Mouse (Mus musculus) activated CD4-positive, CD25-positive, alpha-beta regulatory T cell (primary cell): Measurements from ENCODE around the gene Sp2. TPM values are rescaled to one million over a fixed set of nuclear protein-coding genes. Genes with fewer than 3 reads are reported as not detected.

ENCODE experiments used
- polyA plus RNA-seq, 2 experiments: library from polyadenylated mRNA; unstranded; fragments of 100-300 nt; shearing (Covaris generic); gene quantifications; one replicate each; pipeline ENCODE4 v1.2.1; 2017

The Sp2 gene
- 10 to 100 TPM; 49.0 to 58.2 TPM for polyA plus RNA-seq

DNA sequence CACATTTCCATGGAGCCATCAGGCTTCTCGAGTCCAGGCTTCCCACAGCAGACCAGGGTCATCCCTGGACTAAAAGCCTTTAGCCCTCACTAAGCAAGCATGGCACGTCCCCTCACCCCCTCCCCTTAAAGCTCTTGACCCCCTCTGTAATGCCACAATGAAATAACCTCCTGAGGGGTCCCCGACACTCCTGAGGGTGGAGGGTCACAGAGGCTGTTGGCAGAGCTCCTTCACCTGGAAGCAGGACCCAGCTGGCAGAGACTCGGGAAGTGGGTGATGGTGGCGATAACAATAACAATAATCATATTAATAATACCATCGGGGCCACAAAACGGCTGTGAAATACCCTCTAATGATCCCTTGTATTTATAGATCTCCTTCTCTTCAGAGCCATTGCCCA is at the start of gene Sp2:
Gene Sp2, minus strand, starts transcription at position 101 of the 400 bp plus-strand sequence.

DNA sequence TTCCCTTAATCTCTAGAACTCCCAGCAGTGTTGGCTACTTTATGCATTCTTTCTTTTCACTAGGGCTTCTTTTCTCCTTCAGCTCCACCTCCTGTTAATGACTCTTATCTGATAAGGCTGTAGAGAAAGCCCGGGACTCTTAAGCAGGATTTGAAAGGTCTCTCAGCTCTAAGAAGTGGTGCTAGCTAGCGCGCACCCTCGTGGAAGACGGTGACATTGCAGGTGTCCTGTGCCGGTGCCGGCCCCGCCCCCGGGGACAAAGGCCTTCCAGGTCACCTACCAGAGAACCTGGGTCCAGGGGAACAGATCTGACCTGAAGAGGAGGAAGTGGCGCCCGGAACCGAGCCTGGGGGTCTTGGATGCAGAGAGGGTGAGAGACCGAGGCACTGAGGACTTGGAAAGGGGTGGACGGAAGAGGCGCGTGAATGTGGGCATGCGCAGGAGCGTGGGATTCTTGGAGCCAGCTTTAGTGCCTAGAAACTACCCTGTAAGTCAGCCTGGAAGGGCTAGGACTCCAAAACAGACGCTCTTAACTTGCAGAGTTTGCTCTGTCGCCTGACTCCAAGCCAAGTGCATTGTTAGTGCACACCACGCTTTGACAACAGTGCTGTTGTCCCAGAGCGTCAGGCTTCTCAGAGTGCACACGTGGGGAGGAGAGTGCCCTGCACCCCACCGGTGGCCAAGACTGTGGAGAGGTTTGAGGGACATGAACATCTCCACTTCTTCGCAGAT is 47.1 kb upstream of the Sp2 start, which contains the start of gene Scrn2:
Gene Scrn2, plus strand, starts transcription at position 253 of the 732 bp plus-strand sequence.

DNA sequence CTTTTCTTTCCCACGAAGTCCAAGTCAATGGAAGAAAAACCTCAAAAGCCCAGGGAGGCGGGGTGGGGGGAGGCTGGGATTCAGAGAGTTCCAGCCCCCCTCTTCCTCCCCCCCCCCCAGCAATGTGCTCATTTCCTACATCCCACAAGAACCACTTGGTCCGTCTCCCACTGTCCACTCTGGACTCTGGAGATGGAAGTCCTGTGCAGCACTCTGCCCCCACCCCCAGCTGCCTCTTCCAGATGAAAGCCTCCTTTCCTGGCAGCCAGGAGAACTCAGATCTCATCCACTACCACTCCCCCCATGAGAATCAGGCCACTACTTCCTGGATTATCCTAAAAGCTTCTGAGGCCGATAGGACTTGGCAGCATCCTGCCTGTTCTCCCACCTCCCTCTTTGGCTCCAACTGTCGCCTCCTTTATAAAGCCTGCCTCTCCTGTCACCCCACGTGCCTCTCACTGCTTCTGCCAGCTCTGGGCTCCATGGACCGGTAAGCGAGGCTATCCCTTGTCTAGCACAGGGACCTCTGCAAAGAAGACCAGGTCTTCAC is 30.4 kb upstream of the Sp2 start, which contains the start of gene Sp6:
Gene Sp6, plus strand, starts transcription at position 274 of the 550 bp plus-strand sequence.

DNA sequence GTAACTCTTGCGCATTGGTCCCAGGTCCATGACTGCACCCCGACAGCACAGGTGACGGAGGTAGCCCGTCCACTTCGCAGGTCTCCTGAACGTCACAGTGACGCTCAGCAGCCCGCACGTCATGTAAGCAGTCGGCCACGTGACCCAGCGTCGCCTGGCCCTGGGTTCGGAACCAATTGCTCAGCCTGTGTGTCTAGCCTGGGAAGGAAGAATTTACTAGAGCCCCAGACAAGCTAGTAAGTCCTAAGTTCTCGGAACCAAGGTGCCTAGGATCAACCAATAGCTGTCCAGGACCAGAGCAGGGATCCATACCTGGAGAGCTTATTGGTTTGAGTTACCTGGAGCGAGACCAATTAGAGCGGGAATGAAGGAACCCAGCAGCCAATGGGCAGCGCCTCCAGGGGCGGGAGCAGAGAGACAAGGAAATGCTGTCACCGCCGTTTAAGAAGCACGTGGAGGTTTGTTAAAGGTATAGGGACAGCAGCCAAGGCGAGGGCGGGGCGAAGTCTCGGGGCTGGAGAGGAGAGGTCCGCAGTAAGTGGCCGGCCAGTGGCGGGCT is 38.9 kb downstream of the Sp2 start, which contains the start of gene Pnpo:
Gene Pnpo, minus strand, starts transcription at position 241 of the 559 bp plus-strand sequence.

DNA sequence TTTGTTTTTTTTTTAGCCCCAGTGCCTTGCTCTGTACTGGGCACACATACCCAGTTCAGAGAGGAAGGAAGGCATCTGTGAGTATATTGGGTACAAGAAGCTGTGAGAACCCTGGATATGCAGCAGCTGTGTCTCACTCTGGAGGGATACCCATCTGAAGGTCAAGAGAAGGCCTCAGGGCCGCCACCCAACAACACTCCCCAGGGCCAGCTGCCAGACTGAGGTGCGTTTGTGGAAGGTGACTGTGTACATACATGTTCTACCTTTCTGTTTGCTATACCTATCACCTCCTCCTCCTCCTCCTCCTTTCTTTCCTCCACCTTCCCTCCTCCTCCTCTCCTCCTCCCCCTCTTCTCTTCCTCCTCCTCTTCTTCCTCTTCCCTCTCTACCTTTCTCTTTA is 54.7 kb downstream of the Sp2 start, which contains the start of gene Prr15l:
Gene Prr15l, plus strand, starts transcription at position 17 of the 400 bp plus-strand sequence.

DNA sequence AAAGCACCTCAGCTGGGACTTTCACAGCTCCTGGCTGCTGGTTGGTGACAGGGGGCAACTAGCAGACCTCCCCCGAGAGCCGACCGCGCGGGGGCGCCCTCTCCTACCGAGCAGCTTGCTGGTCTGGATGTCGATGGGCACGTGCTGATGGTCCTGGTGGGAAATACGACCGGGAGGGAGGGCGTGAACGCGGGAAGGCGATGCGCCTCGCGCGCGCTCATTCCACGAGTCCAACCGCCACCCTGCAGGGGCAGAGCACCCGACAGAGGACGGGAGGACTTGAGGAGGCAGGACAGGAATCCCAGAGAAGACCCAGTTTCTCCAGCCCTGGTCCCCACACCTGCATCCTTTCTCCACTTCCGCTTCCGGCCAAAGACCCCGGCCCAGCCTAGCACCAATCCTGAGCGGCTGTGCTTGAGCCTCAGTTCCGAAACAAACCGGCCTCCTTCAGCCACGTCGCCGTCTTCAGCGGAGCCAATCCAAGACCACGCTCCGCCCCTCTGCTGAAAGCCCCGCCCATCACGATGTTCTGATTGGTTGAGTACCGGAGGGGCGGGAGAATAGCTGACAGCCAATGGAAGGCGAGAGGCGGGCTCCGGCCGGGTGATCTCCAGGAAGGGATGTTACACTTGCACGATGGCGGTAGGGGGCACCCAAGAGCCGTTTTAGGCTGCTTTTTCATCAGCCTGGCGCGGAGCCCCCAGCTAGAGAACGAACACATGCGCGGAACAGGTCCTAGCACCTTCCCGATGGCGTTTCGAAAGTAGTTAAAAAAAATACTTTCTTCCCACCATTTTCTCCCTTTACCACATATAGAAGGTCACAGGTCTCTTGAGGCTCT is 66.5 kb downstream of the Sp2 start, which contains the start of gene Cdk5rap3:
Gene Cdk5rap3, minus strand, starts transcription at position 453 of the 841 bp plus-strand sequence.

Other genes with a start within 250 kb of the Sp2 start
- gene Snx11, start 205.4 kb downstream of the Sp2 start, polyA plus RNA-seq, result 10 to 100 TPM; 19.7 to 22.1 TPM
- gene Cbx1, start 193.8 kb downstream of the Sp2 start, polyA plus RNA-seq, result 10 to 100 TPM; 38.7 to 49.2 TPM
- gene Nfe2l1, start 153.0 kb downstream of the Sp2 start, polyA plus RNA-seq, result 10 to 100 TPM; 27.7 to 43.2 TPM
- under 1 TPM; 0.29 to 0.31 TPM for gene Copz2, start 133.1 kb downstream of the Sp2 start, polyA plus RNA-seq
- 100 to 1,000 TPM in 1 of 2 experiments, 10 to 100 TPM in 1; 65.7 to 112 TPM for gene Cdk5rap3, start 66.5 kb downstream of the Sp2 start, polyA plus RNA-seq
- under 1 TPM in 1 of 2 experiments, not detected in 1; 0.49 TPM for gene Prr15l, start 54.9 kb downstream of the Sp2 start, polyA plus RNA-seq
- gene Pnpo, start 39.0 kb downstream of the Sp2 start, polyA plus RNA-seq, result 10 to 100 TPM; 36.8 to 52.3 TPM
- gene Sp6, start 30.4 kb upstream of the Sp2 start, polyA plus RNA-seq, result 1 to 10 TPM; 5.6 to 8.8 TPM
- gene Scrn2, start 47.0 kb upstream of the Sp2 start, polyA plus RNA-seq, result 10 to 100 TPM in 1 of 2 experiments, 1 to 10 TPM in 1; 10.0 to 14.0 TPM
- under 1 TPM in 1 of 2 experiments, not detected in 1; 0.17 TPM for gene Lrrc46, start 58.4 kb upstream of the Sp2 start, polyA plus RNA-seq
- 10 to 100 TPM; 74.7 to 77.3 TPM for gene Mrpl10, start 58.6 kb upstream of the Sp2 start, polyA plus RNA-seq
- 10 to 100 TPM; 30.9 to 31.1 TPM for gene Osbpl7, start 67.7 kb upstream of the Sp2 start, polyA plus RNA-seq
- 10 to 100 TPM; 14.4 to 46.9 TPM for gene Tbx21, start 132.4 kb upstream of the Sp2 start, polyA plus RNA-seq
- under 1 TPM; 0.34 to 0.72 TPM for gene Tbkbp1, start 168.5 kb upstream of the Sp2 start, polyA plus RNA-seq
- gene Kpnb1, start 204.9 kb upstream of the Sp2 start, polyA plus RNA-seq, result 10 to 100 TPM; 30.6 to 31.8 TPM